Mouse (Mus musculus) midbrain, embryonic 14.5 days (tissue): ENCODE results near the gene Sec31a. TPM values are rescaled to one million over a fixed set of nuclear protein-coding genes. Genes with fewer than 3 reads are reported as not detected.

Source experiments
- ATAC-seq: fragments of 200-750 bp; cut with Nextera tagmentation; 2 replicates; pipeline ENCODE4 v1.8.0; 2017; ENCODE audit warnings: moderate number of reproducible peaks, moderate library complexity; ENCODE audit not compliant: low FRiP score, low TSS enrichment
- DNase-seq: peaks from one replicate; pipeline ENCODE4 v3.0.0-alpha.2; 2015
- H3K27ac ChIP-seq: fragments of 300-500 bp; sonication (generic); replicated peaks from 2 replicates; pipeline ENCODE4 v1.5.1; 2014; ENCODE audit warnings: mild to moderate bottlenecking, low read depth, low read length, moderate library complexity
- H3K27me3 ChIP-seq: fragments of 300-500 bp; sonication (generic); 2 replicates; pipeline ENCODE4 v1.6.1; 2014; ENCODE audit warnings: low read length, control low read depth, mixed read lengths; ENCODE audit not compliant: control insufficient read depth, insufficient read depth
- H3K36me3 ChIP-seq: fragments of 300-500 bp; sonication (generic); 2 replicates; pipeline ENCODE4 v1.6.1; 2014; ENCODE audit warnings: low read length, control low read depth; ENCODE audit not compliant: control insufficient read depth, insufficient read depth
- H3K4me1 ChIP-seq: fragments of 300-500 bp; sonication (generic); 2 replicates; pipeline ENCODE4 v1.6.1; 2014; ENCODE audit warnings: mild to moderate bottlenecking, antibody characterized with exemption, low read length, control low read depth; ENCODE audit not compliant: control insufficient read depth, insufficient read depth
- H3K4me2 ChIP-seq: fragments of 300-500 bp; sonication (generic); 2 replicates; pipeline ENCODE4 v1.6.1; 2014; ENCODE audit warnings: mild to moderate bottlenecking, low read length, moderate library complexity
- H3K4me3 ChIP-seq: fragments of 300-500 bp; sonication (generic); replicated peaks from 2 replicates; pipeline ENCODE4 v1.5.1; 2014; ENCODE audit warnings: low read depth, low read length
- H3K9ac ChIP-seq: fragments of 300-500 bp; sonication (generic); replicated peaks from 2 replicates; pipeline ENCODE4 v1.6.1; 2014; ENCODE audit warnings: mild to moderate bottlenecking, low read length, moderate library complexity
- H3K9me3 ChIP-seq: fragments of 300-500 bp; sonication (generic); 2 replicates; pipeline ENCODE4 v1.6.1; 2016; ENCODE audit warnings: low read length, control low read depth, mixed read lengths; ENCODE audit not compliant: control insufficient read depth
- WGBS: fragments of 180-500 bp; shearing (Covaris S2); extraction: QIAGEN DNeasy Blood & Tissue Kit; methylation state at CpG from one replicate; pipeline ENCODE4 v1.1.7; 2014; 5-methylcytosine and 5-hydroxymethylcytosine counted together
- polyA plus RNA-seq: library from polyadenylated mRNA; unstranded; fragments of >200 nt; fragmentation: Nextera tagmentation; extraction: Ambion mirVana; gene quantifications from 2 replicates; pipeline ENCODE4 v1.2.1, GENCODE M21; 2014

Sec31a gene
- polyA plus RNA-seq, 1 experiment from 2014 or later: 89.0 TPM

DNA sequence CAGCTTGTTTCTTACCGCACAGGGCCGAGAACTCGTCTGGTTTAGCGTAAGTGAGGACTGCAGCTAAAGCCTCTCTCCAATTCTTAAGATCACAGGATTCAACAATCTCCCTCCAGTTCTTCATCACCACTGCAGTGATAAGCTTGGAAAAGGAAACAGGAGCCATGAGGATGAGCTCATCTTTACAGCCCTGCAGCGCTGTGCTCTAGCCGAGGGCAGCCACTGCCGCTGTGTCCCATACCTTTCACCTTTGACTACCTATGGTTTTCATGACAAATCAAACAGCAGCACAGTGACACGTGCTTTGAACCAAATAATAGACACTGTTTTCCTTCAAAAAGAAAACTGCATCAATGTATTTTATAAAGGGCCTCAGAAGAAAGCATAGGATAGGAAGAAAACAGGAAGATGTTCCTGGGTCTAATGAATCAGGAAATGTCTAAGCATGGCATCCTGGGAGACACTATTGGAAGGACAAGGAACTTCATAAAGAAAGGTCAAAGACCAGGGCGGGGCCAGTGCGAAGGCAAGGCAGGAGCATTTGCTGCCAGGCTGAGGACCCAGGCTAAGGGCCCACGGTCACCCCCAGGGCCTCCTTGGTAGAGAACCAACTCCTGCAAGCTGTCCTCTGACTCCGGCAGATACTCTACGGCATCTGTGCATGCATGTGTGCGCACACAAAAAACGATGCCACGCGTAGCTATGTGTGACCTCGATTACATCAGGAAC is 32.1 kb downstream of the Sec31a start:
- DNase-seq (no peak), ATAC-seq (no peak)
- no peaks in the 10 kb centered on the region for H3K4me1 ChIP-seq
- no peak overlapping the region for H3K9ac ChIP-seq
- H3K27me3 ChIP-seq: no peaks in the 10 kb centered on the region
- H3K36me3 ChIP-seq: peaks cover 86% of the 10 kb centered on the region
- WGBS: 96% methylated on average over 18 of the region's 18 CpGs
- no peaks in the 10 kb centered on the region for H3K9me3 ChIP-seq
- H3K4me2 ChIP-seq: no peak overlapping the region
- no peak overlapping the region for H3K27ac ChIP-seq
- no peak overlapping the region for H3K4me3 ChIP-seq

DNA sequence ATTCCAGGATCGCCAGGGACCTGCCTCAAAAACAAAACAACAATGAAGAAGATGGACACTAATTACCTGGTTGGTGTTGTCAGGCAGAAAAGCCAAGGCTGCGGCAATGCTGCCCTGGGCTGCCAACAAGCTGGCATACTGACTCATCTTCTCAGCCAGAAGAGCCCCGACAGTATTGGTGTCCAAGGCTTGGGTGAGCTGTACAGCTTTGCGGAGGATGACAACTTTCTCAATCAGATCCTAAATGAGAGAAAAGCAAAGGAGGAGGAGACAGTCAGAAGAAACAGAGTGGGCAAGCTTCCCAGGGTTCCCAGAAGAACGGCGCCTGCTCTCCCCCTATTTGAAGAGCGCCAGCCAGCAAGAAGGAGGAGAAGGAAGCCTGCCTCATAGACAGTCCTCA is 34.9 kb downstream of the Sec31a start:
- peaks cover 95% of the 10 kb centered on the region for H3K36me3 ChIP-seq
- no peak for ATAC-seq
- 96% methylated on average over 7 of the region's 7 CpGs for WGBS

DNA sequence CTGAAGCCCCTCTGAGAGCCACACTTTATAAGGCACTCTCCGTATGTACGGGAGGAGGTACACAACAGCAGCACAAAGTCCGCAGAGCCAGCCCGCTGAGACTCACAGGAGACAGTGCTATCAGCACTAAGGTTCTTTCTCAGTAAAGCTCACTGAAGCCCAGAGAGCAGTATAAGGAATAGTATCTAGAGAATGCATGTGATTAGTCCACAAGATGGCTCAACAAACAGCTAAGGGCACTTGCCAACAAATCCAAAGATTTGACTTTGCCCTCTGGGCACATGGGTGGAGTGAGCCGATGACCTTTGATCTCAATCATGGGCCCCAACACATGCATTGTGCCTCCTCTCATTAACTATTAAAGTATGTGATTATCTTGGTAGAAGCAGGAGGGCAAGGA is 35.8 kb downstream of the Sec31a start:
- H3K9me3 ChIP-seq: no peaks in the 10 kb centered on the region
- DNase-seq (no peak), ATAC-seq (no peak)
- no peaks in the 10 kb centered on the region for H3K4me1 ChIP-seq
- H3K9ac ChIP-seq: no peak overlapping the region
- no peak overlapping the region for H3K4me2 ChIP-seq
- H3K36me3 ChIP-seq: peaks cover 93% of the 10 kb centered on the region
- no peak overlapping the region for H3K27ac ChIP-seq
- 97% methylated on average over 5 of the region's 5 CpGs for WGBS
- H3K27me3 ChIP-seq: no peaks in the 10 kb centered on the region
- H3K4me3 ChIP-seq: no peak overlapping the region

More for the DNA sequence above, 34.9 kb downstream of the Sec31a start:
- H3K9me3 ChIP-seq: no peaks in the 10 kb centered on the region
- H3K4me1 ChIP-seq: no peaks in the 10 kb centered on the region
- H3K9ac ChIP-seq: no peak overlapping the region
- H3K4me3 ChIP-seq: no peak overlapping the region
- no peak for DNase-seq
- H3K27ac ChIP-seq: no peak overlapping the region
- H3K4me2 ChIP-seq: no peak overlapping the region
- no peaks in the 10 kb centered on the region for H3K27me3 ChIP-seq

DNA sequence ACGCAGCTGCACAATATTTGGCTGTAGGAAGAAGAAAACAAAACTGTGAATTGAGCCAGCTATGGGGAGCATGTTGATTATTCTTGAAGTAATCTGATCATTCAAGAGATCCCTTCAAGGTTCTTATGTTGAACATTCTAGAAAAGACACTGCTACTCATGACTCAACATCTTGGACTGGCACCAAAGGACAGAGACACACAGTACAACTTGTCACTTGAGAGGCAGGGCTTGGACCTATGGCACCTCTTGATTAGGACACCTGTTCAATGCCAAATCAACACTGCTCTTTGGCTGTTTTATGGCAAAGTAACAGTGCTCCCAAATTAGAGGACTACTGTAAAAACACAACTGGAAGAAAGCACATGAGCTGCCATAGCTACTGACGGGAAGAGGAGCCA is 37.1 kb downstream of the Sec31a start:
- Histone ChIP-seq H3K4me1 (no peaks in the 10 kb centered on the region), H3K27me3 (no peaks in the 10 kb centered on the region), H3K9ac (no peak overlapping the region), H3K4me3 (no peak overlapping the region), H3K36me3 (peaks cover 95% of the 10 kb centered on the region), H3K27ac (no peak overlapping the region), H3K4me2 (no peak overlapping the region), H3K9me3 (no peaks in the 10 kb centered on the region)
- no peak for ATAC-seq
- 95% methylated on average over 2 of the region's 2 CpGs for WGBS
- DNase-seq: no peak

DNA sequence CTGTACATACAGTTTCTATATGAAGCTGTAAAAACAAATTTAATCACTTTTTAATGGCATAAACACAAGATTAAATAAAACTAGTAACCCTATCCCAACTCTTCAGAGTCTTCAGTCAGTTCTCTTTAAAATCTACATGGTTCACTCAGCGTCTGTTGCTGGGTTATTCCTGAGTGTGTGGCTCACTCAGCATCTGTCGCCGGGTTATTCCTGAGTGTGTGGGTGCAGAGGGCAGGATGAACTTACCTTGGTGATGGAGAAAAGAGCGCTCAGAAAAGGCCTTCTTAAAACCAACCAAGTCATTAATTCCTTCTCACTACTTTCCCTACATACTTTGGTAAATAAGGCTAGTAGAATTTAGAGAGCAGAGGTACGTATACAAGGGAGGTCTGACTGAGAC is 37.8 kb downstream of the Sec31a start:
- 93% methylated on average over 5 of the region's 5 CpGs for WGBS
- H3K4me3 ChIP-seq: no peak overlapping the region
- no peak overlapping the region for H3K4me2 ChIP-seq
- no peaks in the 10 kb centered on the region for H3K9me3 ChIP-seq
- ATAC-seq: no peak
- no peak for DNase-seq
- H3K27me3 ChIP-seq: no peaks in the 10 kb centered on the region
- H3K36me3 ChIP-seq: peaks cover 95% of the 10 kb centered on the region
- no peaks in the 10 kb centered on the region for H3K4me1 ChIP-seq
- H3K9ac ChIP-seq: no peak overlapping the region
- no peak overlapping the region for H3K27ac ChIP-seq

DNA sequence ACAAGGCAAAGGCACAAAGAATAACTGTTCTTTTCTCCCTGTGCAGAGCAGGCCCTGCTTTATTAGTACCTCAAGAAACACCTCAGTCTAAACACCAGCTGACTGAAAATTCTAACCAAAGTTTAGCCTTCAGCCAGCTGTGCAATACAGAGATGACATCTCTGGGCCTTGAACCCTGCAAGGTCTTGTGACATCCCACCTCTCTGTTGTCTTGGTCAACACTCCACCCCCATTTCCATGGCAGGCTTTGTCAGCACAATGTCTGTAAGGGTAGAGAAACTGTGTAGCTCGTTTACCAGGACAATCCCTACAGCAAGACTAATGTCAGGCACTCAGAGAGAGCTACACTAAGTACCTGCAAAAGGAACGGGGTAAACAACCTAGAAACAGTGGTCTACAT is 38.7 kb downstream of the Sec31a start:
- WGBS: 69% methylated on average over 2 of the region's 2 CpGs
- H3K9me3 ChIP-seq: no peaks in the 10 kb centered on the region
- no peak overlapping the region for H3K4me2 ChIP-seq
- ATAC-seq (no peak), DNase-seq (no peak)
- no peak overlapping the region for H3K27ac ChIP-seq
- H3K4me1 ChIP-seq: no peaks in the 10 kb centered on the region
- H3K9ac ChIP-seq: no peak overlapping the region
- H3K4me3 ChIP-seq: no peak overlapping the region
- no peaks in the 10 kb centered on the region for H3K27me3 ChIP-seq
- H3K36me3 ChIP-seq: peaks cover 94% of the 10 kb centered on the region

DNA sequence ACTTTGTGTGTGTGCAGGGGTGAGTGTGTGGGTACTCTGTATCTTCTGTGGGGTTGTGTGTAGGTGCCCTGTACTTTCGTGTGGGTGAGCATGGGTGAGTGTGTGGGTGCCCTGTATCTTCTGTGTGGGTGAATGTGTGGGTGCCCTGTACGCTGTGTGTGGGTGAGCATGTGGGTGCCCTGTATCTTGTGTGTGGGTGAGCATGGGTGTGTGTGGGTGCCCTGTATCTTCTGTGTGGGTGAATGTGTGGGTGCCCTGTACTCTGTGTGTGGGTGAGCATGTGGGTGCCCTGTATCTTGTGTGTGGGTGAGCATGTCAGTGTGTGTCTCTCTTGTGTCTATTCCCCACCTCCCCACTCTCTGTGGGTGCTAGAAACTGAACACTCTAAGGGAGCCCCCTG is 41.3 kb downstream of the Sec31a start:
- no peak overlapping the region for H3K27ac ChIP-seq
- H3K36me3 ChIP-seq: peaks cover 86% of the 10 kb centered on the region
- no peak overlapping the region for H3K4me2 ChIP-seq
- no peak overlapping the region for H3K9ac ChIP-seq
- 96% methylated on average over 2 of the region's 2 CpGs for WGBS
- ATAC-seq (no peak), DNase-seq (no peak)
- H3K9me3 ChIP-seq: no peaks in the 10 kb centered on the region
- no peaks in the 10 kb centered on the region for H3K4me1 ChIP-seq
- no peaks in the 10 kb centered on the region for H3K27me3 ChIP-seq
- no peak overlapping the region for H3K4me3 ChIP-seq

DNA sequence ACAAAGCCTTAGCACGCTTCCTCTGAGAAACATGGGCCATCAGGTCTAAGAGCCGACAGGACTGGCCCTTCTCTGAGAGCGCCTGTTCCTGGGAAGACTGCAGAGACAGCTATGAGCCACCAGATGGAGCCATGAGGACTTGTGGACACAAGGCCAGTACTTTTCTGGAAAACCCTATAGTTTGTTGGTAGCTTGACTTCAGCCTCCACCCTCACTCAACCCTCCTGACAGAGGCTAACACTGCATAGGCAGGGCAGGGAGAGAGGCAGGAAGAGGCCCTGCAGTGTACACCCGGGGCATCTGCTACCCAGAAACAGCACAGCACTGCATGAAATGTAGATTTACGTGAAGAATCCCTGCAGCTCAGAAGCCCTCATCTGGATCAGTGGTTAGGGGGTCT is 42.1 kb downstream of the Sec31a start:
- H3K4me1 ChIP-seq: no peaks in the 10 kb centered on the region
- H3K9ac ChIP-seq: no peak overlapping the region
- peaks cover 81% of the 10 kb centered on the region for H3K36me3 ChIP-seq
- ATAC-seq (no peak), DNase-seq (peak; percentile 83)
- no peaks in the 10 kb centered on the region for H3K27me3 ChIP-seq
- no peak overlapping the region for H3K4me2 ChIP-seq
- no peak overlapping the region for H3K27ac ChIP-seq
- no peaks in the 10 kb centered on the region for H3K9me3 ChIP-seq
- WGBS: 56% methylated on average over 5 of the region's 5 CpGs
- H3K4me3 ChIP-seq: no peak overlapping the region

DNA sequence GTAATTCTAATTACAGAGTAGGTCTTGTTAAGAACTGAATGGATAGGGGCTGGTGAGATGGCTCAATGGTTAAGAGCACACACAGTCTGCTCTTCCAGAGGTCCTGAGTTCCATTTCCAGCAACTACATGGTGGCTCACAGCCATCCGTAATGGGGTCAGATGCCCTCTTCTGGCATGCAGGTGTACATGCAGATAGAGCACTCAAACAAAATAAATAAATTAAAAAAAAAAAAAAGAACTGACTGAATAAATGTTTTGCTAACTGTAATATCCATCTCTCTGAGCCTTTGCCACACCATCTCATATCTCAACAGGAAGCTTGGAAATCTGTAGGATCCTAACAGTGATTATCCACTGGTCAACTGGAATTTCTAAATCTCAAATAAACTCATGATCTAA is 45.1 kb downstream of the Sec31a start:
- no peak for ATAC-seq
- Histone ChIP-seq H3K4me2 (no peak overlapping the region), H3K9ac (no peak overlapping the region), H3K4me1 (no peaks in the 10 kb centered on the region), H3K9me3 (no peaks in the 10 kb centered on the region), H3K27me3 (no peaks in the 10 kb centered on the region), H3K36me3 (peaks cover 78% of the 10 kb centered on the region), H3K27ac (no peak overlapping the region), H3K4me3 (no peak overlapping the region)
- peak; percentile 20 for DNase-seq
- WGBS: 54% methylated on average over 1 of the region's 1 CpGs
